8 mouse cellular contexts compared by ENCODE assay signal in the genomic region with DNA sequence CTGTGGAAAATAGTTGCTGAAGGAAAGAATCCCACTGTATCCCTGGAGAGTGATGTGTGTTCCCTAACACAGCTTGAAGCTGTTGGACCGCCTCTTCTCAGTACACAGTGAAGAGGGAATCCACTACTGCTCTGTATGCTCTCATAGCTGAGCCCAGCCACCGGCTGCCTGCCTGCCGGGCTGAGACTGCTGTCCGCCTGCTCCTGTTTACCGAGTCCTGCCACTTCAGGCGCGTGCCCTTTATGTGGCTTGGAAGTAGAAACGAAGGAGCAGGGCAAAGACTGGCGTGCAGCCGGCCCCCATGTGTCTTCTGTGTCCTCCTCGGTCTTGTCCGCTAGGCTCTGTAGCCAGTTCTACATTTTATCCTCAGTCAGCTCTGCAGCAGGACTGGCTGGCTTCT. TPM values are rescaled to one million over a fixed set of nuclear protein-coding genes. Genes with fewer than 3 reads are reported as not detected.
DNase-seq lines count a peak whose midpoint lies in the region; ATAC-seq and TF ChIP-seq lines count a peak whose summit lies in the region.

No protein-coding gene starts in this region.

- no peaks in the 10 kb centered on the region for H3K27me3 ChIP-seq in ES-Bruce4 (ENCODE audit: control insufficient read depth, insufficient read depth, low read length, poor library complexity, severe bottlenecking)
- no peaks in the 10 kb centered on the region for H3K27me3 ChIP-seq in limb, embryonic 15.5 days

- WGBS in limb, embryonic 15.5 days: 43% methylated on average over 12 of the region's 12 CpGs

- H3K9ac ChIP-seq in ES-Bruce4 (ENCODE audit: low read depth, poor library complexity, severe bottlenecking): no peak overlapping the region
- no peak overlapping the region for H3K9ac ChIP-seq in limb, embryonic 15.5 days

- H3K27ac ChIP-seq in ES-Bruce4 (ENCODE audit: insufficient read depth, low read length): no peak overlapping the region
- no peak overlapping the region for H3K27ac ChIP-seq in limb, embryonic 15.5 days

- TF ChIP-seq CTCF in ES-Bruce4 (IDR thresholded peaks at IDR 0.05; ENCODE audit: low read depth, low read length): no peak

- H3K4me1 ChIP-seq in ES-Bruce4 (ENCODE audit: control insufficient read depth, insufficient read depth, low read length): no peaks in the 10 kb centered on the region
- H3K4me1 ChIP-seq in limb, embryonic 15.5 days: peaks cover 13% of the 10 kb centered on the region

- TF ChIP-seq POLR2A in ES-Bruce4 (IDR thresholded peaks at IDR 0.05; ENCODE audit: insufficient read depth, low read length): no peak

- 0 out of 2 replicates have a peak overlapping the region, but pooled peaks have one; percentile 6 for H3K4me3 ChIP-seq in ES-Bruce4 (ENCODE audit: low read depth, low read length)
- H3K4me3 ChIP-seq in limb, embryonic 15.5 days: no peak overlapping the region

- DNase-seq in adrenal gland, postnatal 10 days: peak; percentile 34
- no peak for DNase-seq in adrenal gland, postnatal 25 days
- DNase-seq in gastrocnemius, adult 8-10 months (ENCODE audit: low spot score in 2 of 2): peak; percentile 56 to 63
- DNase-seq in frontal cortex, postnatal 10 days (ENCODE audit: low spot score in 2 of 2): no peak
- no peak for DNase-seq in left cerebral cortex, postnatal 10 days (ENCODE audit: extremely low spot score in 1 of 2, low spot score in 2 of 2)

- ATAC-seq in limb, embryonic 15.5 days (ENCODE audit: insufficient number of reproducible peaks, low FRiP score, low TSS enrichment, low read depth): no peak
- no peak for ATAC-seq in monocyte, adult 5-6 weeks (replicated peaks; ENCODE audit: insufficient number of reproducible peaks, low FRiP score, low TSS enrichment, poor library complexity, severe bottlenecking)

- H3K4me2 ChIP-seq in limb, embryonic 15.5 days: 0 out of 2 replicates have a peak overlapping the region, but pooled peaks have one; percentile 19

- no peaks in the 10 kb centered on the region for H3K9me3 ChIP-seq in ES-Bruce4 (replicated peaks; ENCODE audit: control insufficient read depth, insufficient read depth, low read length, poor library complexity, severe bottlenecking)
- no peaks in the 10 kb centered on the region for H3K9me3 ChIP-seq in limb, embryonic 15.5 days

- no peaks in the 10 kb centered on the region for H3K36me3 ChIP-seq in ES-Bruce4 (ENCODE audit: control insufficient read depth, insufficient read depth, low read length, poor library complexity, severe bottlenecking)
- H3K36me3 ChIP-seq in limb, embryonic 15.5 days: no peaks in the 10 kb centered on the region

- intact Hi-C loops in left cerebral cortex, postnatal 10 days (cut with DNase I): no loop called here

- no peak for TF ChIP-seq EP300 in ES-Bruce4 (IDR thresholded peaks at IDR 0.05; ENCODE audit: insufficient read depth, low read depth, low read length)

RNA-seq across cellular contexts. Expression of a gene that starts 34.5 kb away (rescaled TPM):
- 100 to 1,000 TPM; 137 to 155 TPM for total RNA-seq in adrenal gland, postnatal 10 days (2021)
- 225 and 226 TPM in 2 replicates for total RNA-seq in adrenal gland, postnatal 25 days (2021)
- polyA plus RNA-seq in ES-Bruce4 (2011; ENCODE audit: insufficient read depth, insufficient read length, low read depth, missing spikeins): 19.9 and 21.1 TPM in 2 replicates
- total RNA-seq in gastrocnemius, adult 8-10 months (2022): 10 to 100 TPM; 33.7 to 45.4 (median 40.9) TPM
- 90.5 and 109 TPM in 2 replicates for polyA plus RNA-seq in limb, embryonic 15.5 days (2015; fragmentation: Nextera tagmentation; extraction: Ambion mirVana)
- total RNA-seq in monocyte, adult 5-6 weeks (2017): 1.6 to 1.8 TPM in 2 of 3 replicates, not detected in the other
- 10 to 100 TPM; 30.0 to 30.1 TPM for total RNA-seq in left cerebral cortex, postnatal 10 days (2021)

Comparison
In these comparisons a context has a peak if more than half of its experiments do, and no peak if none do; other contexts are left out.
1. DNase-seq: peak in adrenal gland, postnatal 10 days (single experiment) and gastrocnemius, adult 8-10 months (2 of 2); none in adrenal gland, postnatal 25 days (single experiment), frontal cortex, postnatal 10 days (0 of 2) and left cerebral cortex, postnatal 10 days (0 of 2).
2. RNA of a gene that starts 34.5 kb away (total RNA-seq): 225 to 226 TPM in adrenal gland, postnatal 25 days, 137 to 155 TPM in adrenal gland, postnatal 10 days, 33.7 to 45.4 TPM in gastrocnemius, adult 8-10 months and 30.0 to 30.1 TPM in left cerebral cortex, postnatal 10 days; 1.6 to 1.8 TPM in monocyte, adult 5-6 weeks; every median in the first group is over 10 times any median in the second.